Mouse (Mus musculus) adrenal gland, postnatal 36 days (tissue): ENCODE data around the gene Nploc4. TPM values are rescaled to one million over a fixed set of nuclear protein-coding genes. Genes with fewer than 3 reads are reported as not detected.

Source experiments
- DNase-seq, 2 experiments: peaks; one replicate each; pipeline ENCODE4 v3.0.0; 2021; ENCODE audit warnings: mixed read lengths in 1 of 2
- microRNA-seq: library from miRNA; unstranded; fragments of <30 nt; microRNA quantifications from one replicate; pipeline ENCODE4 v1.2.0, GENCODE M21; 2021
- total RNA-seq, 2 experiments: library from RNA; stranded (reverse); gene quantifications; 2 replicates each; pipeline ENCODE4 v1.2.3; 2021

Nploc4 gene
- total RNA-seq, 2 experiments from 2014 or later, result 86.2 to 101 TPM

DNA sequence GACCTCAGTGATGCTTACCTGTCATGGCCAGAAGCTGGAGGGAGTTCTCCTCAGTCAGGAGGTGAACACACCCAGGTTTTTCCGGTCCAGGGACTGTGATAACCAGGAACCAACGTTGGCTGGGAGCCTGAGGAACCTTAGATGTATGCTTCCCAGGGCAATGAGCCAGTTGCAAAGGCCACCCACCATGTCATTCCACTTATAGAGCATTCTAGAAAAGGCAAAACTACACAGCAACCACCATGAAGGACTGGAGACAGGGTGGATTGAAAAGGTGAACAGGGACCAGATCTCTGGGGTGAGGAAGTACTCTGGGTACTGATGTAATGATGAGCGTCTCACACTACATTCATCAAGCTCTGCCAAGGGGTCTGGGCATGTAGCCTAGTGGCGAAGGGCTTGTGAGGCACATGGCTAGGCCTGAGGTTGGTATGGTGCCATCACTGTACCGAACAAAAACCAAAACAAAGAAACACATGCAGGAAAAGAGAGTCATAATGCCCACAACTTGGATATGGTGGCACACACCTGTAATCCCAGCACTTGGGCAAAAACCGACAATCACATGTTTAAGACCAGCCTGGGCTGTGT is 102.0 kb downstream of the Nploc4 start:
- no peak for DNase-seq

Small RNA genes within 50 kb of the gene (microRNA-seq; reads per million reads assigned to microRNA genes)
- gene Gm23419, result not detected
- gene Mir6935, result not detected

Other genes with a start within 250 kb of the Nploc4 start
- gene Bahcc1, start 204.8 kb downstream of the Nploc4 start, total RNA-seq, result 10 to 100 TPM; 17.5 TPM
- gene Actg1, start 89.2 kb downstream of the Nploc4 start, total RNA-seq, result 1,000 to 10,000 TPM; 1,356 to 1,461 TPM
- gene Fscn2, start 76.2 kb downstream of the Nploc4 start, total RNA-seq, result under 1 TPM in 1 of 2 experiments, not detected in 1; 0.59 TPM
- 10 to 100 TPM; 21.3 to 32.1 TPM for gene Faap100, start 58.9 kb downstream of the Nploc4 start, total RNA-seq
- gene Tspan10, start 4.9 kb upstream of the Nploc4 start, total RNA-seq, result 1 to 10 TPM in 1 of 2 experiments, not detected in 1; 2.6 TPM
- under 1 TPM; 0.53 to 0.66 TPM for gene Pde6g, start 15.8 kb upstream of the Nploc4 start, total RNA-seq
- 10 to 100 TPM; 28.0 to 41.4 TPM for gene Oxld1, start 20.4 kb upstream of the Nploc4 start, total RNA-seq
- 10 to 100 TPM; 24.7 to 33.3 TPM for gene Ccdc137, start 20.4 kb upstream of the Nploc4 start, total RNA-seq
- 10 to 100 TPM; 18.4 to 22.3 TPM for gene Arl16, start 29.9 kb upstream of the Nploc4 start, total RNA-seq
- gene Mrpl12, start 46.9 kb upstream of the Nploc4 start, total RNA-seq, result 100 to 1,000 TPM; 110 to 111 TPM
- 100 to 1,000 TPM; 105 to 115 TPM for gene Slc25a10, start 54.1 kb upstream of the Nploc4 start, total RNA-seq
- gene Gcgr, start 93.0 kb upstream of the Nploc4 start, total RNA-seq, result 1 to 10 TPM in 1 of 2 experiments, under 1 TPM in 1; 0.86 to 1.9 TPM
- 10 to 100 TPM; 58.0 to 73.4 TPM for gene Mcrip1, start 112.0 kb upstream of the Nploc4 start, total RNA-seq
- 1 to 10 TPM in 1 of 2 experiments, under 1 TPM in 1; 0.56 to 1.3 TPM for gene Ppp1r27, start 113.4 kb upstream of the Nploc4 start, total RNA-seq
- gene P4hb, start 135.5 kb upstream of the Nploc4 start, total RNA-seq, result 100 to 1,000 TPM; 490 to 574 TPM
- 100 to 1,000 TPM; 348 to 361 TPM for gene Arhgdia, start 143.9 kb upstream of the Nploc4 start, total RNA-seq
- 10 to 100 TPM; 97.0 to 99.2 TPM for gene Alyref, start 160.7 kb upstream of the Nploc4 start, total RNA-seq
- gene Anapc11, start 160.7 kb upstream of the Nploc4 start, total RNA-seq, result 100 to 1,000 TPM in 1 of 2 experiments, 10 to 100 TPM in 1; 86.0 to 102 TPM
- gene Npb, start 170.8 kb upstream of the Nploc4 start, total RNA-seq, result 1 to 10 TPM in 1 of 2 experiments, not detected in 1; 1.6 TPM
- gene Pcyt2, start 180.2 kb upstream of the Nploc4 start, total RNA-seq, result 100 to 1,000 TPM; 212 to 312 TPM
- gene Sirt7, start 187.5 kb upstream of the Nploc4 start, total RNA-seq, result 10 to 100 TPM; 49.6 to 67.0 TPM
- 10 to 100 TPM; 50.4 to 78.6 TPM for gene Mafg, start 195.9 kb upstream of the Nploc4 start, total RNA-seq
- gene Pycr1, start 206.1 kb upstream of the Nploc4 start, total RNA-seq, result 1 to 10 TPM; 1.1 to 1.5 TPM
- gene Myadml2, start 210.4 kb upstream of the Nploc4 start, total RNA-seq, result not detected
- gene Notum, start 223.5 kb upstream of the Nploc4 start, total RNA-seq, result 1 to 10 TPM; 8.5 to 9.8 TPM
- 10 to 100 TPM; 71.1 to 95.1 TPM for gene Aspscr1, start 235.3 kb upstream of the Nploc4 start, total RNA-seq